Mouse (Mus musculus): Measurements from ENCODE around the gene Slc16a2.

DNA sequence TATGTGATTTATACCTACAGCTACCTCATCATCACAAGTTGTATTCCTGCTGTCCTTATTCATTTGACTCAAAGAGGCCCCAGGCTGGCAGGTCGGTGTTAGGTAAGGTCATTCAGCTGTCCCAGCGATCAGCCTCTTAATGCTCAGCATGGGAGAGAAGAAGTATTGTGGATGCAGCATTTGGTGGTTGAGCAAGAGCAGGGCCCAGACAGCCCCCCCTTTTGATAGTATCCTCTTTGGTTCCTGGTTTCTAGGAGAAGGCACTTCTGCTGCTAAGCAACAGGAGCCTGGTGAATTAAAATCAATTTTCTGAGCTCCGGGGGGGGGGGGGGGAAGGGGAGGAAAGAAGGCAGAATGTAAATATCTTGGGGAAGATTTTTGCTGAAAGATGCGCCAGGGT is 162.8 kb downstream of the Slc16a2 start:
- TF ChIP-seq CTCF (IDR thresholded peaks at IDR 0.05 in 2 of 3, conservative IDR thresholded peaks at IDR 0.05 in 1 of 3; ENCODE audit: control insufficient read depth in 1 of 3, insufficient read depth in 1 of 3, low read depth in 2 of 3, low read length in 3 of 3, poor library complexity in 1 of 3, severe bottlenecking in 1 of 3) (no peak), RCOR1 (IDR thresholded peaks at IDR 0.05; ENCODE audit: low read depth, low read length) (no peak), MAFK (IDR thresholded peaks at IDR 0.05; ENCODE audit: borderline replicate concordance, low read depth, low read length) (no peak)

Data from MEL (cell line).